Mouse (Mus musculus): ENCODE measurements around the gene Gm42674. TPM values are rescaled to one million over a fixed set of nuclear protein-coding genes. Genes with fewer than 3 reads are reported as not detected.

The Gm42674 gene
- polyA plus RNA-seq, 2 experiments = not detected

GRCm38 (mm10) chr3:90575320-90575719 is 26.4 kb upstream of the Gm42674 start:
- peaks cover 4% of the 10 kb centered on the region; the same call in 1 of the 2 replicates for H3K4me1 ChIP-seq (ENCODE audit: control insufficient read depth, insufficient read depth, low read length)
- 83% methylated on average over 3 of the region's 3 CpGs for WGBS
- no peak for DNase-seq (ENCODE audit: low spot score)

DNA sequence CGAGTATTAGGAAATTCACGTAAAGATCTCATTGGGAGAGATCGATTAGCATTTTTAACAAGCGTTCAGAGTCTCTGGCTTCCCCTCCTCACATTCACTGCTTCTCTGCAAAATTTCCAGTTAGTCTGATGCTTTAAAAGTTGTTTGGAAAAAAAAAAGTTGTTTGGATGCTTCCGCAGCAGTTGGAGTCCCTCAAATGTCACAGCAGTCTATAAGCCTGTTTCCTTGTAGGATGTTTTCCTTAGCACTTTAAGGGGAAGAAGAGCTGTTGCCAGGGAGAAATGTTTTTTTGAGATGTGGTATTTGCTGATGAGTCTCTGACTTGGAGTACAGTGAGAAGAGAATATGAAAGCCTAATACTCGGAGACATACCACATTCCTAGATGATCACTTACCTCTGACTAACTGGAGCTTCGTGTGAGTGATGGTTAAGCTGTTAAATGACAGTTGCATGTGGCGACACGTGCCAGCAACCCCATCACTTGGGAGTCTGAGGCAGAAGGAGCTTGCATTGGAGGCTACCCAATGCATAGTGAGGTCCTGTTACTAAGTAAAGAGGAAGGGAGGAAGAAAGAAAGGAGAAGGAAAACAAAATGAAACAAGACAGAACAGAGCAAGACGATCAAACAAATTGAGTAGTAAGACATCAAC is 25.2 kb upstream of the Gm42674 start:
- H3K36me3 ChIP-seq (ENCODE audit: control insufficient read depth, insufficient read depth, low read length) = no peaks in the 10 kb centered on the region
- peaks cover 4% of the 10 kb centered on the region; the same call in 1 of the 2 replicates for H3K4me1 ChIP-seq (ENCODE audit: control insufficient read depth, insufficient read depth, low read length)
- no peaks in the 10 kb centered on the region for H3K9me3 ChIP-seq (ENCODE audit: control insufficient read depth, low read length)
- ATAC-seq (ENCODE audit: low FRiP score, low read depth) = no peak
- H3K27ac ChIP-seq (replicated peaks; ENCODE audit: low read depth, low read length) = no peak overlapping the region
- no peak overlapping the region for H3K4me2 ChIP-seq (replicated peaks; ENCODE audit: low read depth, low read length, severe bottlenecking)
- WGBS = 70% methylated on average over 10 of the region's 10 CpGs
- DNase-seq (ENCODE audit: low spot score) = no peak
- no peak for TF ChIP-seq POLR2A (IDR thresholded peaks at IDR 0.05; ENCODE audit: borderline replicate concordance, extremely low read depth, insufficient read depth, insufficient read length)
- no peak overlapping the region for H3K4me3 ChIP-seq (replicated peaks; ENCODE audit: low read length)
- no peak overlapping the region for H3K9ac ChIP-seq (ENCODE audit: low read depth, low read length, severe bottlenecking)
- H3K27me3 ChIP-seq (ENCODE audit: control insufficient read depth, insufficient read depth, low read length) = no peaks in the 10 kb centered on the region

More at GRCm38 (mm10) chr3:90575320-90575719, 26.4 kb upstream of the Gm42674 start:
- Histone ChIP-seq H3K9ac (ENCODE audit: low read depth, low read length, severe bottlenecking) (no peak overlapping the region), H3K27ac (replicated peaks; ENCODE audit: low read depth, low read length) (no peak overlapping the region), H3K4me2 (replicated peaks; ENCODE audit: low read depth, low read length, severe bottlenecking) (no peak overlapping the region), H3K9me3 (ENCODE audit: control insufficient read depth, low read length) (no peaks in the 10 kb centered on the region), H3K27me3 (ENCODE audit: control insufficient read depth, insufficient read depth, low read length) (no peaks in the 10 kb centered on the region), H3K4me3 (replicated peaks; ENCODE audit: low read length) (no peak overlapping the region), H3K36me3 (ENCODE audit: control insufficient read depth, insufficient read depth, low read length) (no peaks in the 10 kb centered on the region)
- no peak for TF ChIP-seq POLR2A (IDR thresholded peaks at IDR 0.05; ENCODE audit: borderline replicate concordance, extremely low read depth, insufficient read depth, insufficient read length)
- ATAC-seq (ENCODE audit: low FRiP score, low read depth) = no peak

GRCm38 (mm10) chr3:90579433-90579832 is 22.3 kb upstream of the Gm42674 start:
- TF ChIP-seq POLR2A (IDR thresholded peaks at IDR 0.05; ENCODE audit: borderline replicate concordance, extremely low read depth, insufficient read depth, insufficient read length) = no peak
- ATAC-seq (ENCODE audit: low FRiP score, low read depth) = no peak
- Histone ChIP-seq H3K4me1 (ENCODE audit: control insufficient read depth, insufficient read depth, low read length) (peaks cover 4% of the 10 kb centered on the region; the same call in 1 of the 2 replicates), H3K9me3 (ENCODE audit: control insufficient read depth, low read length) (no peaks in the 10 kb centered on the region), H3K27ac (replicated peaks; ENCODE audit: low read depth, low read length) (no peak overlapping the region), H3K9ac (ENCODE audit: low read depth, low read length, severe bottlenecking) (no peak overlapping the region), H3K4me3 (replicated peaks; ENCODE audit: low read length) (no peak overlapping the region), H3K4me2 (replicated peaks; ENCODE audit: low read depth, low read length, severe bottlenecking) (no peak overlapping the region), H3K36me3 (ENCODE audit: control insufficient read depth, insufficient read depth, low read length) (no peaks in the 10 kb centered on the region), H3K27me3 (ENCODE audit: control insufficient read depth, insufficient read depth, low read length) (no peaks in the 10 kb centered on the region)
- WGBS = 47% methylated on average over 7 of the region's 7 CpGs
- DNase-seq (ENCODE audit: low spot score) = peak; percentile 42

DNA sequence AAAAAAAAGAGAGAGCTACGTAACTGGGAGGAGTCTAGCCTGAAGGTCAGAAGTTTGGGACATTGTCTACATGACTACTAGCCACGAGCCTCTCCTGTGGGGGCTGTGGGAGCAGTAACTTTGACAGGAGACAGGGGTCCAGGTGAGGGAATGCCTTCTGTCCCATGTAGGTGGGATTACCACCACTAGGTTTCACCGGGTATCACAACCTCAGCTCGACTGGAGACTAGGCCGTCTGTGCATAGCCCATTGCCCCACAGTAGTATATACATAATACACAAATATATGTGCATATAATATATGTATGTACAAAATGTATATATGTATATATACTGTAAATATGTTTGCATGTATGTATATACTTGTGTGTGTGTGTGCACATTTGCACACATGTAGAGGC is 20.6 kb upstream of the Gm42674 start:
- Histone ChIP-seq H3K36me3 (ENCODE audit: control insufficient read depth, insufficient read depth, low read length) (no peaks in the 10 kb centered on the region), H3K27me3 (ENCODE audit: control insufficient read depth, insufficient read depth, low read length) (no peaks in the 10 kb centered on the region), H3K4me3 (replicated peaks; ENCODE audit: low read length) (no peak overlapping the region), H3K27ac (replicated peaks; ENCODE audit: low read depth, low read length) (no peak overlapping the region), H3K4me2 (replicated peaks; ENCODE audit: low read depth, low read length, severe bottlenecking) (no peak overlapping the region), H3K9me3 (ENCODE audit: control insufficient read depth, low read length) (no peaks in the 10 kb centered on the region), H3K9ac (ENCODE audit: low read depth, low read length, severe bottlenecking) (no peak overlapping the region), H3K4me1 (ENCODE audit: control insufficient read depth, insufficient read depth, low read length) (peaks cover 7% of the 10 kb centered on the region)
- ATAC-seq (ENCODE audit: low FRiP score, low read depth) (no peak), DNase-seq (ENCODE audit: low spot score) (no peak)
- 95% methylated on average over 5 of the region's 5 CpGs for WGBS
- no peak for TF ChIP-seq POLR2A (IDR thresholded peaks at IDR 0.05; ENCODE audit: borderline replicate concordance, extremely low read depth, insufficient read depth, insufficient read length)

GRCm38 (mm10) chr3:90582156-90582555 is 19.5 kb upstream of the Gm42674 start:
- Histone ChIP-seq H3K27ac (replicated peaks; ENCODE audit: low read depth, low read length) (no peak overlapping the region), H3K27me3 (ENCODE audit: control insufficient read depth, insufficient read depth, low read length) (no peaks in the 10 kb centered on the region), H3K36me3 (ENCODE audit: control insufficient read depth, insufficient read depth, low read length) (no peaks in the 10 kb centered on the region), H3K4me3 (replicated peaks; ENCODE audit: low read length) (no peak overlapping the region), H3K4me1 (ENCODE audit: control insufficient read depth, insufficient read depth, low read length) (peaks cover 12% of the 10 kb centered on the region), H3K9me3 (ENCODE audit: control insufficient read depth, low read length) (no peaks in the 10 kb centered on the region), H3K4me2 (replicated peaks; ENCODE audit: low read depth, low read length, severe bottlenecking) (no peak overlapping the region), H3K9ac (ENCODE audit: low read depth, low read length, severe bottlenecking) (no peak overlapping the region)
- no peak for ATAC-seq (ENCODE audit: low FRiP score, low read depth)
- 87% methylated on average over 1 of the region's 1 CpGs for WGBS
- DNase-seq (ENCODE audit: low spot score) = no peak
- no peak for TF ChIP-seq POLR2A (IDR thresholded peaks at IDR 0.05; ENCODE audit: borderline replicate concordance, extremely low read depth, insufficient read depth, insufficient read length)
